Mouse (Mus musculus) kidney, embryonic 15.5 days (tissue): ENCODE data around the gene Slc6a9. TPM values are rescaled to one million over a fixed set of nuclear protein-coding genes. Genes with fewer than 3 reads are reported as not detected.
A peak's percentile ranks its signal among the peaks of the same experiment; 100 is the strongest.

Experiments used
- ATAC-seq: fragments of 200-750 bp; cut with Nextera tagmentation; replicated peaks from 2 replicates; pipeline ENCODE4 v1.8.0; 2017; ENCODE audit warnings: moderate TSS enrichment; ENCODE audit not compliant: low FRiP score
- H3K27ac ChIP-seq: fragments of 300-500 bp; sonication (generic); 2 replicates; pipeline ENCODE4 v1.5.1; 2015; ENCODE audit warnings: mild to moderate bottlenecking, inconsistent platforms
- H3K27me3 ChIP-seq: fragments of 300-500 bp; sonication (generic); 2 replicates; pipeline ENCODE4 v1.6.1; 2015; ENCODE audit warnings: inconsistent platforms
- H3K36me3 ChIP-seq: fragments of 300-500 bp; sonication (generic); 2 replicates; pipeline ENCODE4 v1.6.1; 2015; ENCODE audit warnings: inconsistent platforms
- H3K4me1 ChIP-seq: fragments of 300-500 bp; sonication (generic); 2 replicates; pipeline ENCODE4 v1.6.1; 2015; ENCODE audit warnings: inconsistent platforms
- H3K4me2 ChIP-seq: fragments of 300-500 bp; sonication (generic); 2 replicates; pipeline ENCODE4 v1.6.1; 2015; ENCODE audit warnings: moderate library complexity, mild to moderate bottlenecking, inconsistent platforms
- H3K4me3 ChIP-seq: fragments of 300-500 bp; sonication (generic); replicated peaks from 2 replicates; pipeline ENCODE4 v1.5.1; 2015; ENCODE audit warnings: mild to moderate bottlenecking, inconsistent platforms
- H3K9ac ChIP-seq: fragments of 300-500 bp; sonication (generic); 2 replicates; pipeline ENCODE4 v1.6.1; 2015; ENCODE audit warnings: mild to moderate bottlenecking, inconsistent platforms
- H3K9me3 ChIP-seq: fragments of 300-500 bp; sonication (generic); replicated peaks from 2 replicates; pipeline ENCODE4 v1.6.1; 2016; ENCODE audit warnings: inconsistent platforms
- WGBS: fragments of 180-500 bp; shearing (Covaris S2); methylation state at CpG from one replicate; pipeline ENCODE4 v1.1.7; 2015; ENCODE audit warnings: mixed read lengths; 5-methylcytosine and 5-hydroxymethylcytosine counted together
- polyA plus RNA-seq: library from polyadenylated mRNA; unstranded; fragments of >200 nt; fragmentation: Nextera tagmentation; extraction: Ambion mirVana; gene quantifications from 2 replicates; pipeline ENCODE4 v1.2.1, GENCODE M21; 2015

The Slc6a9 gene
- polyA plus RNA-seq, 1 experiment from 2014 or later, result 15.2 TPM

DNA sequence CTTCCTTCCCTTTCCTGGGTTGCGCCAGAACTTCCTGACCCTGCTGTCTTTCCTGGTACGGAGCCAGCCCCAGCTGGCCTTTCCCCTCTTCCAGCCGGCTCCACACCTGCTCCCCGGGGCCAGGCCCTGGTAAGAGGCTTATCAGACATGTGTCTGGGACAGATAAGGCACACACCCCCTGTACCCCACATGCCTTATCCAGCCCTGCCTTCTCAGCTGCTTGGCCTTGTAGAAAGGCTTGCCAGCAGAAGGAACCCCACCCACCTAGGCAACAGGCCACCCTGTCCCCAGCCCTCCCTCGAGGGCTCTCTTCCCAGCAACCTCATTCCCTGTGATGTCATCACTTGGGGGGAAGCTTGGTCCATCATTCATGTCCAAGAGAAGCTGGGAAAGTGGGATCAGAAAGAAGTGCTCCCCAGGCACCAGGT lies 4.2 kb upstream of the Slc6a9 start:
- WGBS, result 8% methylated on average over 5 of the region's 5 CpGs
- peak; percentile 81 for ATAC-seq
- H3K9ac ChIP-seq, result no peak overlapping the region

GRCm38 (mm10) chr4:117830801-117831200 lies 3.5 kb upstream of the Slc6a9 start:
- Histone ChIP-seq H3K9ac (no peak overlapping the region), H3K27ac (no peak overlapping the region), H3K27me3 (0 out of 2 replicates have a peak, but pooled peaks cover 4% of the 10 kb centered on the region), H3K4me1 (peaks cover 30% of the 10 kb centered on the region), H3K36me3 (no peaks in the 10 kb centered on the region), H3K4me2 (no peak overlapping the region), H3K4me3 (no peak overlapping the region), H3K9me3 (no peaks in the 10 kb centered on the region)
- no peak for ATAC-seq
- 93% methylated on average over 9 of the region's 9 CpGs for WGBS

More for the DNA sequence above, 4.2 kb upstream of the Slc6a9 start:
- Histone ChIP-seq H3K36me3 (no peaks in the 10 kb centered on the region), H3K27me3 (0 out of 2 replicates have a peak, but pooled peaks cover 4% of the 10 kb centered on the region), H3K4me1 (peaks cover 30% of the 10 kb centered on the region), H3K4me2 (peak overlapping the region; percentile 45), H3K27ac (peak overlapping the region; percentile 25; the same call in 1 of the 2 replicates), H3K9me3 (no peaks in the 10 kb centered on the region), H3K4me3 (peak overlapping the region; percentile 19; the same call in 1 of the 2 replicates)

GRCm38 (mm10) chr4:117831499-117831898 lies 2.8 kb upstream of the Slc6a9 start:
- 69% methylated on average over 2 of the region's 2 CpGs for WGBS
- Histone ChIP-seq H3K4me1 (peaks cover 30% of the 10 kb centered on the region), H3K4me2 (no peak overlapping the region), H3K9ac (0 out of 2 replicates have a peak overlapping the region, but pooled peaks have one; percentile 23), H3K27me3 (0 out of 2 replicates have a peak, but pooled peaks cover 4% of the 10 kb centered on the region), H3K4me3 (no peak overlapping the region), H3K36me3 (no peaks in the 10 kb centered on the region), H3K9me3 (no peaks in the 10 kb centered on the region), H3K27ac (no peak overlapping the region)
- ATAC-seq, result no peak

- 66% methylated on average over 9 of the region's 9 CpGs for WGBS
- Histone ChIP-seq H3K9ac (0 out of 2 replicates have a peak overlapping the region, but pooled peaks have one; percentile 23), H3K27ac (no peak overlapping the region)
Measured at GRCm38 (mm10) chr4:117831920-117832691, 2.2 kb upstream of the Slc6a9 start.

GRCm38 (mm10) chr4:117834845-117835530 lies 682 bp downstream of the Slc6a9 start:
- H3K9me3 ChIP-seq, result no peaks in the 10 kb centered on the region
- peaks cover 36% of the 10 kb centered on the region for H3K4me1 ChIP-seq
- peak overlapping the region; percentile 83 for H3K4me3 ChIP-seq
- peak overlapping the region; percentile 97 for H3K4me2 ChIP-seq
- under 1% methylated on average over 36 of the region's 36 CpGs for WGBS
- 0 out of 2 replicates have a peak, but pooled peaks cover 4% of the 10 kb centered on the region for H3K27me3 ChIP-seq
- H3K36me3 ChIP-seq, result no peaks in the 10 kb centered on the region
- peak overlapping the region; percentile 87 for H3K27ac ChIP-seq
- peak overlapping the region; percentile 88 for H3K9ac ChIP-seq
- ATAC-seq, result peak; percentile 46

More at GRCm38 (mm10) chr4:117831920-117832691, 2.2 kb upstream of the Slc6a9 start:
- no peak overlapping the region for H3K4me3 ChIP-seq
- peaks cover 36% of the 10 kb centered on the region for H3K4me1 ChIP-seq
- ATAC-seq, result no peak
- H3K9me3 ChIP-seq, result no peaks in the 10 kb centered on the region
- H3K36me3 ChIP-seq, result no peaks in the 10 kb centered on the region
- H3K27me3 ChIP-seq, result 0 out of 2 replicates have a peak, but pooled peaks cover 4% of the 10 kb centered on the region
- no peak overlapping the region for H3K4me2 ChIP-seq

DNA sequence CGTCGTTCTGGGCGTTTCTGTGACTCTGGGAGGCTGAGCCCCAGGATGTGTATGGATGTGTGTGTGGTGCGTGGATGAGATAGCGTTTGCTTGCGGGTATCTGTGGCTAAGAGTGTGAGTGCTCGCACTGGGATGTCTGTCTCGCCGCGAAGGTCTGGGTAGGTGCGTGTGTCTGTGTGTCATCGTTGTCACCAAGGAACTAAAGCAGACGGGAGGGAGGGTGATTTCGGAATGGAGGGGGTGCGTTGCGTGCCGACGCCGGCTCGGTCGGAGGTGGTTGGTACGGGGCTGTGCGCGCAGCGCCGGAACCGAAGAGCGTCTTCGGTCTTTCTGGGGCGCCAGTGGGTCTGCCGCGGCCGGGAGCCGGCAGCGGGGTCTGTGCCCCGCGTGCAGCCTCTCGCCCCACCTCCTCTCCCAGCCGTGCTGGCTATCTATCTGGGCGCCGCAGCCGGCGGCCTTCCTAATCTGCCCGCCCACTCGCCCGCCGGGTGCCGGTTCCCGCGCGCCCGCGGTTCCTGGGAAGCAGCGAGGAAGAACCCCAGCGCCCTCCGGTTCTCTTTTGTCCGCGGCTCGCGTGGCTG lies 1.3 kb downstream of the Slc6a9 start:
- Histone ChIP-seq H3K4me1 (peaks cover 29% of the 10 kb centered on the region), H3K4me3 (peak overlapping the region; percentile 83), H3K4me2 (peak overlapping the region; percentile 97), H3K27ac (peak overlapping the region; percentile 87), H3K9me3 (no peaks in the 10 kb centered on the region), H3K27me3 (0 out of 2 replicates have a peak, but pooled peaks cover 4% of the 10 kb centered on the region), H3K9ac (peak overlapping the region; percentile 88), H3K36me3 (no peaks in the 10 kb centered on the region; the same call in 1 of the 2 replicates)
- under 1% methylated on average over 59 of the region's 60 CpGs for WGBS
- peak; percentile 57 for ATAC-seq

DNA sequence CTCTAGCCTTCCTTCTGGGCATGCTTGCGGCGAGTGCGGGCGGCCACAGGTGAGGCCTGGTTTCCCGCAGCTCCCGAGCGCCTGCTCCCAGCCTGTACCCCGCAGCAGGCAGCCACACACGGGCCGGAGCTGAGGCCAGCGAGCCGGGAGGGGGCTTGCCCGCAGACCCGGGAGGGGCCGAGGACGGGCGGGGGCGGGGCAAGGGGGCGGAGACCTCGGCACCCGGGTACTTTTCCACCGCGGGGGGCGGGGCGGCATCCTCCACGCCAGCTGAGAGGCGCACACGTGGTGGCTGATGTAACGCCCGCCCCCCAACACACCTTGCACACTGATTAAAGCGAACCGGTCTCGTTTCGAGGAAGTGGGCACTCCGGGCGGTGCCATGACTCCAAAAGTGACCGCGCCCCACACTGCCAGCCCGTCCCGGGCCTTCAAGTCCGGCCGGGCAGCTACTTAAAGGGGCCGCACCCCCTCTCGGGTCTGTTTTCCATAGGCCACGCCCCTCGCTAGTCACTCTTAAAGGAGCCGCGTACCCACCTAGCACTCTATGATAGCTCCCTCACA lies 2.0 kb downstream of the Slc6a9 start:
- Histone ChIP-seq H3K36me3 (no peaks in the 10 kb centered on the region; the same call in 1 of the 2 replicates), H3K9me3 (no peaks in the 10 kb centered on the region), H3K4me2 (peak overlapping the region; percentile 97), H3K27ac (peak overlapping the region; percentile 87), H3K4me3 (peak overlapping the region; percentile 83), H3K27me3 (0 out of 2 replicates have a peak, but pooled peaks cover 4% of the 10 kb centered on the region), H3K4me1 (peaks cover 28% of the 10 kb centered on the region), H3K9ac (peak overlapping the region; percentile 88)
- under 1% methylated on average over 48 of the region's 48 CpGs for WGBS
- ATAC-seq, result peak; percentile 90

- H3K27me3 ChIP-seq, result 0 out of 2 replicates have a peak, but pooled peaks cover 4% of the 10 kb centered on the region
- H3K9me3 ChIP-seq, result no peaks in the 10 kb centered on the region
- no peak overlapping the region for H3K9ac ChIP-seq
- WGBS, result 67% methylated on average over 4 of the region's 4 CpGs
- peaks cover 21% of the 10 kb centered on the region for H3K4me1 ChIP-seq
- H3K36me3 ChIP-seq, result no peaks in the 10 kb centered on the region; the same call in 1 of the 2 replicates
- no peak for ATAC-seq
- H3K4me3 ChIP-seq, result no peak overlapping the region
- no peak overlapping the region for H3K4me2 ChIP-seq
- no peak overlapping the region for H3K27ac ChIP-seq
Measured at GRCm38 (mm10) chr4:117837271-117837670, 3.0 kb downstream of the Slc6a9 start.

DNA sequence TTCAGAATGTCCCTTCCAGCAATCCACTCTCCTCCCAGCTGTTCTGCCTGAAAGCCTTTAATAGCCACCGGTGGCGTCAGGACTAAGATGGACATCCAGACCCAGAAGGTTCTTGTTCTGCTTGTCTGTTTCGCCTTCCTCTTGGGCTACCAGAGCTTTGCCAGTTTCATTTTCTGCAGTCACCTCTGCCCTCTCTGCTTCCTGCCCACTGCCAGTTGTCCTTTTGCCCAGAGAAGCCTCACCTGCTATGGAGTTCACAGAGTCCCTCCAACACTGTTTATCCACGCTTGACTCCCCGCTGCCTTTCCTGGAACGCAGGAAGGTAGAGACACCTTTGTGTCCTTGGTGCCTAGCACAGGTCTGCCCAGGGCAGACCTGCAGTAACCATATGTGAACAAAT lies 5.1 kb downstream of the Slc6a9 start:
- WGBS, result 48% methylated on average over 6 of the region's 6 CpGs
- no peak overlapping the region for H3K4me3 ChIP-seq
- 0 out of 2 replicates have a peak overlapping the region, but pooled peaks have one; percentile 7 for H3K9ac ChIP-seq
- no peaks in the 10 kb centered on the region for H3K9me3 ChIP-seq
- no peak for ATAC-seq
- H3K27me3 ChIP-seq, result no peaks in the 10 kb centered on the region
- no peaks in the 10 kb centered on the region; the same call in 1 of the 2 replicates for H3K36me3 ChIP-seq
- H3K4me1 ChIP-seq, result peaks cover 18% of the 10 kb centered on the region
- no peak overlapping the region for H3K27ac ChIP-seq
- H3K4me2 ChIP-seq, result no peak overlapping the region

DNA sequence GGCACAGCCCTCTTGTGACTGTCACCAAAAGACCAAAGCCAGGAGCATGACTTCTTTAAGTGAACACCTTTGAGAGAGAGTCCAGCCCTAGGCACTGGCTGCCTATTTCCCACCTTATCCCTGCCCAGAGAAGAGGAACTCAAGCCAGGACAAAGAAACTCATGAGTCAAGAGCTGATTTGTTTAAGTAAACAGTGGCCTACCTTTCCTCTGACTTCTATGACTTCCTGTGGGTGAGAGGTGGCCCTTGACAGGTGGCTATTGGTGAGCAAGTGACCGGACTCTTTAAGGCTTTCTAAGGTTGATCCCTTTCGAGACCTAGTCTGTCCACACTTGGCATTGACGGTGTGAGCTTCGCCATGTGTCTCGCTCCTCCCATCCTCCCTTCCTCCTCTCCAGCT lies 6.5 kb downstream of the Slc6a9 start:
- Histone ChIP-seq H3K27ac (no peak overlapping the region), H3K4me1 (peaks cover 12% of the 10 kb centered on the region; the same call in 1 of the 2 replicates), H3K36me3 (no peaks in the 10 kb centered on the region; the same call in 1 of the 2 replicates), H3K4me3 (no peak overlapping the region), H3K27me3 (no peaks in the 10 kb centered on the region), H3K9ac (no peak overlapping the region), H3K9me3 (no peaks in the 10 kb centered on the region), H3K4me2 (no peak overlapping the region)
- no peak for ATAC-seq
- WGBS, result 90% methylated on average over 5 of the region's 5 CpGs

- Histone ChIP-seq H3K36me3 (no peaks in the 10 kb centered on the region; the same call in 1 of the 2 replicates), H3K27ac (no peak overlapping the region), H3K9me3 (no peaks in the 10 kb centered on the region), H3K4me2 (no peak overlapping the region), H3K4me3 (no peak overlapping the region), H3K27me3 (no peaks in the 10 kb centered on the region), H3K9ac (no peak overlapping the region), H3K4me1 (peaks cover 12% of the 10 kb centered on the region; the same call in 1 of the 2 replicates)
- 40% methylated on average over 3 of the region's 3 CpGs for WGBS
- ATAC-seq, result no peak
Measured at GRCm38 (mm10) chr4:117841566-117841965, 7.3 kb downstream of the Slc6a9 start.
